Mouse (Mus musculus) midbrain, embryonic 10.5 days (tissue): Measurements from ENCODE around the gene 4931406P16Rik. TPM values are rescaled to one million over a fixed set of nuclear protein-coding genes. Genes with fewer than 3 reads are reported as not detected.

Experiments used
- DNase-seq: peaks from one replicate; pipeline ENCODE4 v3.0.0-alpha.2; 2017; ENCODE audit warnings: low spot score
- H3K27ac ChIP-seq: fragments of 300-500 bp; sonication (generic); replicated peaks from 2 replicates; pipeline ENCODE4 v1.5.1; 2016; ENCODE audit warnings: mild to moderate bottlenecking
- H3K27me3 ChIP-seq: fragments of 300-500 bp; sonication (generic); 2 replicates; pipeline ENCODE4 v1.6.1; 2016; ENCODE audit warnings: low read depth, mild to moderate bottlenecking; ENCODE audit not compliant: poor library complexity, severe bottlenecking
- H3K36me3 ChIP-seq: fragments of 300-500 bp; sonication (generic); 2 replicates; pipeline ENCODE4 v1.6.1; 2016; ENCODE audit warnings: mild to moderate bottlenecking, moderate library complexity
- H3K4me1 ChIP-seq: fragments of 300-500 bp; sonication (generic); 2 replicates; pipeline ENCODE4 v1.6.1; 2016
- H3K4me3 ChIP-seq: fragments of 300-500 bp; sonication (generic); 2 replicates; pipeline ENCODE4 v1.5.1; 2016; ENCODE audit warnings: mild to moderate bottlenecking, moderate library complexity
- H3K9me3 ChIP-seq: fragments of 300-500 bp; sonication (generic); replicated peaks from 2 replicates; pipeline ENCODE4 v1.6.1; 2016; ENCODE audit warnings: mild to moderate bottlenecking
- WGBS: fragments of 180-500 bp; shearing (Covaris S2); methylation state at CpG from one replicate; pipeline ENCODE4 v1.1.7; 2016; 5-methylcytosine and 5-hydroxymethylcytosine counted together
- polyA plus RNA-seq: library from polyadenylated mRNA; unstranded; fragments of >200 nt; fragmentation: Nextera tagmentation; extraction: Ambion mirVana; gene quantifications from 2 replicates; pipeline ENCODE4 v1.2.1, GENCODE M21; 2016

The 4931406P16Rik gene
- polyA plus RNA-seq, 1 experiment from 2014 or later = 26.6 TPM

GRCm38 (mm10) chr7:34189376-34189989 is 123.9 kb downstream of the 4931406P16Rik start:
- Histone ChIP-seq H3K4me3 (no peak overlapping the region), H3K27me3 (no peaks in the 10 kb centered on the region), H3K4me1 (no peaks in the 10 kb centered on the region), H3K36me3 (peaks cover 84% of the 10 kb centered on the region), H3K9me3 (no peaks in the 10 kb centered on the region), H3K27ac (no peak overlapping the region)
- 92% methylated on average over 12 of the region's 12 CpGs for WGBS
- DNase-seq = no peak

Other genes starting within 250 kb of the 4931406P16Rik start
- not detected in 2 replicates for gene Scgb1b30, start 218.1 kb downstream of the 4931406P16Rik start, polyA plus RNA-seq
- gene Wtip, start 180.3 kb downstream of the 4931406P16Rik start, polyA plus RNA-seq = 3.3 and 5.0 TPM in 2 replicates
- 287 and 288 TPM in 2 replicates for gene Uba2, start 144.0 kb downstream of the 4931406P16Rik start, polyA plus RNA-seq
- 77.9 and 79.9 TPM in 2 replicates for gene Pdcd2l, start 116.9 kb downstream of the 4931406P16Rik start, polyA plus RNA-seq
- 324 and 395 TPM in 2 replicates for gene Gpi1, start 83.2 kb downstream of the 4931406P16Rik start, polyA plus RNA-seq
- not detected in 2 replicates for gene Gm6096, start 62.5 kb downstream of the 4931406P16Rik start, polyA plus RNA-seq
- 109 and 110 TPM in 2 replicates for gene Lsm14a, start 79.8 kb upstream of the 4931406P16Rik start, polyA plus RNA-seq